8 mouse cellular contexts compared by ENCODE assay signal in genomic region chr2:166151510-166152473, GRCm38 (mm10). TPM values are rescaled to one million over a fixed set of nuclear protein-coding genes. Genes with fewer than 3 reads are reported as not detected.
DNase-seq lines count a peak whose midpoint lies in the region; ATAC-seq and TF ChIP-seq lines count a peak whose summit lies in the region.

No protein-coding gene starts in this region.

- no peak for TF ChIP-seq POLR2A in kidney, adult 2 months (IDR thresholded peaks at IDR 0.05; ENCODE audit: low read depth, low read length)

- DNase-seq in kidney, adult 2 months, result peak; percentile 50
- DNase-seq in ovary, postnatal 14 days (ENCODE audit: low spot score), result peak; percentile 60
- DNase-seq in B cell, adult 2 months, result no peak

- peaks cover 5% of the 10 kb centered on the region for H3K4me1 ChIP-seq in kidney, adult 2 months (ENCODE audit: control insufficient read depth, insufficient read depth, low read length)
- peaks cover 49% of the 10 kb centered on the region for H3K4me1 ChIP-seq in kidney, embryonic 14.5 days (ENCODE audit: control insufficient read depth, insufficient read depth, low read length)
- peaks cover 81% of the 10 kb centered on the region for H3K4me1 ChIP-seq in embryonic facial prominence, embryonic 12.5 days
- peaks cover 66% of the 10 kb centered on the region for H3K4me1 ChIP-seq in intestine, embryonic 16.5 days (ENCODE audit: control insufficient read depth, insufficient read depth, low read length)
- peaks cover 83% of the 10 kb centered on the region for H3K4me1 ChIP-seq in limb, embryonic 13.5 days

- no peak for ATAC-seq in kidney, embryonic 14.5 days (ENCODE audit: low FRiP score, low TSS enrichment)
- ATAC-seq in embryonic facial prominence, embryonic 12.5 days (ENCODE audit: insufficient number of reproducible peaks, insufficient read depth, low FRiP score, low TSS enrichment), result no peak
- ATAC-seq in granulocyte monocyte progenitor cell, adult 5-6 weeks (replicated peaks; ENCODE audit: poor library complexity, severe bottlenecking), result peak; percentile 38; the same call in 1 of the 2 replicates
- no peak for ATAC-seq in intestine, embryonic 16.5 days
- no peak for ATAC-seq in limb, embryonic 13.5 days (ENCODE audit: low FRiP score, low read depth)

- 71% methylated on average over 19 of the region's 19 CpGs for WGBS in kidney, adult 2 months
- 59% methylated on average over 19 of the region's 19 CpGs for WGBS in kidney, embryonic 14.5 days
- 51% methylated on average over 19 of the region's 19 CpGs for WGBS in embryonic facial prominence, embryonic 12.5 days
- 56% methylated on average over 19 of the region's 19 CpGs for WGBS in intestine, embryonic 16.5 days
- 30% methylated on average over 19 of the region's 19 CpGs for WGBS in limb, embryonic 13.5 days

- TF ChIP-seq CTCF in kidney, adult 2 months (conservative IDR thresholded peaks at IDR 0.05; ENCODE audit: insufficient read depth, insufficient read length, low read depth, low read length), result no peak

- no peaks in the 10 kb centered on the region for H3K36me3 ChIP-seq in kidney, adult 2 months (ENCODE audit: control insufficient read depth, insufficient read depth, low read length)
- H3K36me3 ChIP-seq in kidney, embryonic 14.5 days (ENCODE audit: control insufficient read depth, insufficient read depth, low read length), result no peaks in the 10 kb centered on the region
- H3K36me3 ChIP-seq in embryonic facial prominence, embryonic 12.5 days, result no peaks in the 10 kb centered on the region
- H3K36me3 ChIP-seq in intestine, embryonic 16.5 days (ENCODE audit: control insufficient read depth, insufficient read depth, low read length), result no peaks in the 10 kb centered on the region
- no peaks in the 10 kb centered on the region; the same call in 1 of the 2 replicates for H3K36me3 ChIP-seq in limb, embryonic 13.5 days

- no peaks in the 10 kb centered on the region for H3K27me3 ChIP-seq in kidney, adult 2 months (replicated peaks; ENCODE audit: control insufficient read depth, insufficient read depth, low read length)
- no peaks in the 10 kb centered on the region for H3K27me3 ChIP-seq in kidney, embryonic 14.5 days (ENCODE audit: control insufficient read depth, insufficient read depth, low read length)
- no peaks in the 10 kb centered on the region for H3K27me3 ChIP-seq in embryonic facial prominence, embryonic 12.5 days
- H3K27me3 ChIP-seq in intestine, embryonic 16.5 days (replicated peaks; ENCODE audit: control insufficient read depth, insufficient read depth, low read length), result no peaks in the 10 kb centered on the region
- H3K27me3 ChIP-seq in limb, embryonic 13.5 days, result no peaks in the 10 kb centered on the region

- H3K9ac ChIP-seq in kidney, embryonic 14.5 days (ENCODE audit: low read depth, low read length), result no peak overlapping the region
- peak overlapping the region; percentile 27 for H3K9ac ChIP-seq in embryonic facial prominence, embryonic 12.5 days
- H3K9ac ChIP-seq in intestine, embryonic 16.5 days (ENCODE audit: low read depth, low read length), result peak overlapping the region; percentile 35
- H3K9ac ChIP-seq in limb, embryonic 13.5 days, result peak overlapping the region; percentile 32; the same call in 1 of the 2 replicates

- no peak overlapping the region for H3K27ac ChIP-seq in kidney, adult 2 months (ENCODE audit: insufficient read depth, low read depth, low read length)
- no peak overlapping the region for H3K27ac ChIP-seq in kidney, embryonic 14.5 days (ENCODE audit: low read depth, low read length)
- H3K27ac ChIP-seq in embryonic facial prominence, embryonic 12.5 days, result peak overlapping the region; percentile 73
- H3K27ac ChIP-seq in intestine, embryonic 16.5 days (ENCODE audit: low read length), result peak overlapping the region; percentile 65; the same call in 1 of the 2 replicates
- peak overlapping the region; percentile 82 for H3K27ac ChIP-seq in limb, embryonic 13.5 days

- H3K4me2 ChIP-seq in kidney, embryonic 14.5 days (replicated peaks; ENCODE audit: low read depth, low read length), result no peak overlapping the region
- H3K4me2 ChIP-seq in embryonic facial prominence, embryonic 12.5 days (replicated peaks), result peak overlapping the region; percentile 73
- H3K4me2 ChIP-seq in intestine, embryonic 16.5 days (ENCODE audit: low read depth, low read length), result peak overlapping the region; percentile 18; the same call in 1 of the 2 replicates
- H3K4me2 ChIP-seq in limb, embryonic 13.5 days (replicated peaks), result peak overlapping the region; percentile 92

- H3K4me3 ChIP-seq in kidney, adult 2 months (ENCODE audit: insufficient read depth, low read depth, low read length), result no peak overlapping the region
- H3K4me3 ChIP-seq in kidney, embryonic 14.5 days (ENCODE audit: low read length), result no peak overlapping the region
- peak overlapping the region; percentile 14; the same call in 1 of the 2 replicates for H3K4me3 ChIP-seq in embryonic facial prominence, embryonic 12.5 days
- no peak overlapping the region for H3K4me3 ChIP-seq in intestine, embryonic 16.5 days (ENCODE audit: low read length)
- peak overlapping the region; percentile 87 for H3K4me3 ChIP-seq in limb, embryonic 13.5 days

- H3K9me3 ChIP-seq in kidney, embryonic 14.5 days (ENCODE audit: control insufficient read depth, low read length), result no peaks in the 10 kb centered on the region
- no peaks in the 10 kb centered on the region for H3K9me3 ChIP-seq in embryonic facial prominence, embryonic 12.5 days
- H3K9me3 ChIP-seq in intestine, embryonic 16.5 days (ENCODE audit: control insufficient read depth, low read length), result no peaks in the 10 kb centered on the region
- H3K9me3 ChIP-seq in limb, embryonic 13.5 days, result no peaks in the 10 kb centered on the region

RNA-seq across cellular contexts. Expression of gene Sulf2, which starts 3.7 kb away (rescaled TPM):
- polyA plus RNA-seq in kidney, adult 2 months (2012; rRNA removed), result 18.6 and 23.8 TPM in 2 replicates
- 69.3 and 80.4 TPM in 2 replicates for polyA plus RNA-seq in kidney, embryonic 14.5 days (2014; fragmentation: Nextera tagmentation; extraction: Ambion mirVana)
- 229 and 238 TPM in 2 replicates for polyA plus RNA-seq in embryonic facial prominence, embryonic 12.5 days (2016; fragmentation: Nextera tagmentation; extraction: Ambion mirVana)
- 0.26 and 1.1 TPM in 2 replicates for total RNA-seq in granulocyte monocyte progenitor cell, adult 5-6 weeks (2014; fragmentation: Nextera tagmentation)
- 0.78 and 1.9 TPM in 2 replicates for total RNA-seq in granulocyte monocyte progenitor cell, adult 5-6 weeks (2017)
- 68.4 and 76.3 TPM in 2 replicates for polyA plus RNA-seq in intestine, embryonic 16.5 days (2015; fragmentation: Nextera tagmentation; extraction: Ambion mirVana)
- polyA plus RNA-seq in limb, embryonic 13.5 days (2015; fragmentation: Nextera tagmentation; extraction: Ambion mirVana), result 171 and 181 TPM in 2 replicates

Comparison
In these comparisons a context has a peak if more than half of its experiments do, and no peak if none do; other contexts are left out.
1. DNase-seq: peak in kidney, adult 2 months (single experiment) and ovary, postnatal 14 days (single experiment); none in B cell, adult 2 months (0 of 2).
2. H3K27ac ChIP-seq: peak in embryonic facial prominence, embryonic 12.5 days (single experiment), intestine, embryonic 16.5 days (single experiment) and limb, embryonic 13.5 days (single experiment); none in kidney, adult 2 months (single experiment) and kidney, embryonic 14.5 days (single experiment).
3. H3K4me3 ChIP-seq: peak in embryonic facial prominence, embryonic 12.5 days (single experiment) and limb, embryonic 13.5 days (single experiment); none in kidney, adult 2 months (single experiment), kidney, embryonic 14.5 days (single experiment) and intestine, embryonic 16.5 days (single experiment).